Mouse (Mus musculus) heart, embryonic 16.5 days (tissue): Measurements from ENCODE around the gene Tsku. TPM values are rescaled to one million over a fixed set of nuclear protein-coding genes. Genes with fewer than 3 reads are reported as not detected.

ENCODE experiments used
- ATAC-seq: fragments of 200-750 bp; cut with Nextera tagmentation; replicated peaks from 2 replicates; pipeline ENCODE4 v1.8.0; 2017; ENCODE audit warnings: moderate number of reproducible peaks; ENCODE audit not compliant: insufficient read depth, low FRiP score; ENCODE audit errors: extremely low read depth
- H3K27ac ChIP-seq: fragments of 300-500 bp; sonication (generic); 2 replicates; pipeline ENCODE4 v1.5.1; 2014; ENCODE audit warnings: mild to moderate bottlenecking, low read length, control low read depth, moderate library complexity
- H3K27me3 ChIP-seq: fragments of 300-500 bp; sonication (generic); 2 replicates; pipeline ENCODE4 v1.6.1; 2014; ENCODE audit warnings: low read length, mixed read lengths; ENCODE audit not compliant: control insufficient read depth, insufficient read depth
- H3K36me3 ChIP-seq: fragments of 300-500 bp; sonication (generic); 2 replicates; pipeline ENCODE4 v1.6.1; 2014; ENCODE audit not compliant: control insufficient read depth, insufficient read depth
- H3K4me1 ChIP-seq: fragments of 300-500 bp; sonication (generic); 2 replicates; pipeline ENCODE4 v1.6.1; 2014; ENCODE audit warnings: low read length, mixed read lengths; ENCODE audit not compliant: control insufficient read depth, insufficient read depth
- H3K4me2 ChIP-seq: fragments of 300-500 bp; sonication (generic); 2 replicates; pipeline ENCODE4 v1.6.1; 2014; ENCODE audit warnings: low read depth, mild to moderate bottlenecking, control low read depth, low read length
- H3K4me3 ChIP-seq: fragments of 300-500 bp; sonication (generic); 2 replicates; pipeline ENCODE4 v1.5.1; 2014; ENCODE audit warnings: mild to moderate bottlenecking, control low read depth, low read length
- H3K9ac ChIP-seq: fragments of 300-500 bp; sonication (generic); 2 replicates; pipeline ENCODE4 v1.6.1; 2014; ENCODE audit warnings: low read length, control low read depth
- H3K9me3 ChIP-seq: fragments of 300-500 bp; sonication (generic); replicated peaks from 2 replicates; pipeline ENCODE4 v1.6.1; 2016; ENCODE audit warnings: low read length; ENCODE audit not compliant: control insufficient read depth
- WGBS: fragments of 180-500 bp; shearing (Covaris S2); extraction: QIAGEN DNeasy Blood & Tissue Kit; methylation state at CpG from one replicate; pipeline ENCODE4 v1.1.7; 2014; 5-methylcytosine and 5-hydroxymethylcytosine counted together
- polyA plus RNA-seq: library from polyadenylated mRNA; unstranded; fragments of >200 nt; fragmentation: Nextera tagmentation; extraction: Ambion mirVana; gene quantifications from 2 replicates; pipeline ENCODE4 v1.2.1, GENCODE M21; 2015

The Tsku gene
- polyA plus RNA-seq, 1 experiment from 2014 or later, result 3.2 TPM

DNA sequence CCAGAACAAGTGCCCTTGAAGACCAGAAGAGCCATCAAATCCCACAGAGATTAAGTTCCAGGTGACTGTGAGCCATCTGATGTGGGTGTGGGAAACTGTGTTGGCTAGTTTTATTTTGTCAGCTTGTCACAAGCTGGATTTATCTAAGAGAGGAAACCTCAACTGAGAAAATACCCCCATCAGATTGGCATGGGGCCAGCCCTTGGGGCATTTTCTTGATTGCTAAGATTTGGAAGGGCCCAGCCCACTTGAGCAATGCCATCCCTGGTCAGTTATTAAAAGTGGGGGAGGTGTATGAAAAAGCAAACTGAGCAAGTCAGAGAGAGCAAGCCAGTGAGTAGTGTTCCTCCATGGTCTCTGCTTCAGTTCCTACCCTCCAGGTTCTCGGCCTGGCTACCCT, 36.9 kb downstream of the Tsku start:
- 52% methylated on average over 1 of the region's 1 CpGs for WGBS
- H3K36me3 ChIP-seq, result no peaks in the 10 kb centered on the region
- H3K9ac ChIP-seq, result no peak overlapping the region
- H3K27ac ChIP-seq, result no peak overlapping the region
- H3K4me3 ChIP-seq, result no peak overlapping the region
- peaks cover 10% of the 10 kb centered on the region; the same call in 1 of the 2 replicates for H3K4me1 ChIP-seq
- no peaks in the 10 kb centered on the region for H3K27me3 ChIP-seq
- H3K9me3 ChIP-seq, result no peaks in the 10 kb centered on the region
- no peak for ATAC-seq
- no peak overlapping the region for H3K4me2 ChIP-seq

DNA sequence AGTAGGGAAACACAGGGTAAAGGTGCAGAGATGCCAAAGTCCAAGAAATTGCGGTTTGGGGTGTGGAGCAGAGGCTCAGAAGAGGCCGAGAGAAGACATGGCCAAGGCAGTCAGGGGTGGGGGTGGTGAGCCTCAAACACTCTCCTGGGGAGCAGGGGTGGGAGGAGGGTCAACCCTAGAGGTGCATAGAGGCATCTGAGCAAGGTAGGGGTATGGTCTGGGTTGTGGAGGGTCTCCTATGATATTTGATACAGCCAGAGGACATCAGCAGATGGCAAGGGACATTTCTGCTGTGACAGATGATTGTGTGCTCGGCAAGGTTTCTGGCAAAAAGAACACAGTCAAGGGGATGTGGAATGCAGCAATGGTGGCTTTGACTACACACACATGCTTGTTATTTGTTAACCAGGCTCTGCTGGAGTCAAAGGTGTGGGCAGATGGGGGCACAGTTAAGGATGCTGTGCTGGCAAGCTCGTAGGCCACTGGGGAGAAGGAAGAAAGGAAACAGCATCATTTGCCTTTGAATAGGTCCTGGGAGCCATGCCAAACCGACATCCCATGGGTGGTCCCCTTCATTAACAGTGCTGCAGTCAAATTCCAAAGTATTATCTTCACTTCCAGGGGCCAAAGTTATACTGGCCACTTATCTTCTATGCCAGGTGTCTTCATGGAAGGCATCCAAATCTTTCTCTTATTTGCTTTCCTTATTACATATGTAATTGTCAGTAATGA, 37.7 kb downstream of the Tsku start:
- WGBS, result 51% methylated on average over 5 of the region's 5 CpGs
- no peaks in the 10 kb centered on the region for H3K27me3 ChIP-seq
- no peak for ATAC-seq

DNA sequence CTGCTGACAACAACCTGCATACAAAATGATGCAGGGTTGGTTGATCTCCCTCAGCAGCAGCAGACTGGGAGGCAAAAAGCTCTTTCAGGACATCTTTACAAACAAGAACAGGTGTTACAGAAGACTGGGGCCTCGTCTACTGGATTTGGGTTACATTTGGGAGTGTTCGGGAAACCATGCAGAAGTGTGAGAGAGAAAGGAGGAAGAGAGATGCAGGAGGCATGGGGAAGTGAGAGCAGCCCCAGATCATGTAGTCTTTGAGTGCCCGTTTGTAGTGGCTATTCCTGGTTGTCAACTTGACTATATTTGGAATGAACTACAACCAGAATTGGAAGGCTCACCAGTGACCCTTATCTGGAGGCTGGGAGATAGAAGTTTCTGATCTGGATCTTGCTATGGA, 38.7 kb downstream of the Tsku start:
- H3K4me2 ChIP-seq, result no peak overlapping the region
- H3K27ac ChIP-seq, result no peak overlapping the region
- no peak overlapping the region for H3K4me3 ChIP-seq
- no peaks in the 10 kb centered on the region for H3K9me3 ChIP-seq
- WGBS, result 55% methylated on average over 3 of the region's 3 CpGs
- H3K27me3 ChIP-seq, result no peaks in the 10 kb centered on the region
- no peak overlapping the region for H3K9ac ChIP-seq
- no peak for ATAC-seq
- H3K36me3 ChIP-seq, result no peaks in the 10 kb centered on the region
- H3K4me1 ChIP-seq, result peaks cover 10% of the 10 kb centered on the region; the same call in 1 of the 2 replicates

More for the DNA sequence above, 37.7 kb downstream of the Tsku start:
- Histone ChIP-seq H3K4me3 (no peak overlapping the region), H3K4me2 (no peak overlapping the region), H3K9me3 (no peaks in the 10 kb centered on the region), H3K27ac (no peak overlapping the region), H3K9ac (no peak overlapping the region), H3K36me3 (no peaks in the 10 kb centered on the region), H3K4me1 (peaks cover 10% of the 10 kb centered on the region; the same call in 1 of the 2 replicates)

DNA sequence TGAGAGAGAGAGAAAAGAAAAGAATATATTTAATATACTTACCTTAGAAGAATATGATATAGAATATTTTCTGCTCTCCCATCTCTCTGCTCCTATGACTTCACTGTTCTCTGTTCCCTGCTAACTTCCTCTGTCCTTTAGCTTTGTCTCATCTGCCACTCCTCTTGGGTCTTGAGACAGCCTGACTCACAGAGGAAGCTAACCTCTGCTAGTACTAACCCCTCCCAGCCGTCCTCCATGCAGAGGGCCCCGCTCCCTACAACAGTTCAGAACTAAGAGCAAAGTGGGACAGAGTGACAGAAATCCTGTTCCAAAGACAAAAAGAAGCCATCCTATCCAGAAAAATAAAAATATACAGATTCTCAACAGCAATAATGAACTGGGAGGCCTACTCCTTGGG, 40.0 kb downstream of the Tsku start, which contains the start of gene Acer3:
Acer3 (minus strand) TSS at position 126 of the 400 bp plus-strand sequence.
- WGBS, result 79% methylated on average over 2 of the region's 2 CpGs
- H3K4me1 ChIP-seq, result peaks cover 10% of the 10 kb centered on the region; the same call in 1 of the 2 replicates
- no peak for ATAC-seq

DNA sequence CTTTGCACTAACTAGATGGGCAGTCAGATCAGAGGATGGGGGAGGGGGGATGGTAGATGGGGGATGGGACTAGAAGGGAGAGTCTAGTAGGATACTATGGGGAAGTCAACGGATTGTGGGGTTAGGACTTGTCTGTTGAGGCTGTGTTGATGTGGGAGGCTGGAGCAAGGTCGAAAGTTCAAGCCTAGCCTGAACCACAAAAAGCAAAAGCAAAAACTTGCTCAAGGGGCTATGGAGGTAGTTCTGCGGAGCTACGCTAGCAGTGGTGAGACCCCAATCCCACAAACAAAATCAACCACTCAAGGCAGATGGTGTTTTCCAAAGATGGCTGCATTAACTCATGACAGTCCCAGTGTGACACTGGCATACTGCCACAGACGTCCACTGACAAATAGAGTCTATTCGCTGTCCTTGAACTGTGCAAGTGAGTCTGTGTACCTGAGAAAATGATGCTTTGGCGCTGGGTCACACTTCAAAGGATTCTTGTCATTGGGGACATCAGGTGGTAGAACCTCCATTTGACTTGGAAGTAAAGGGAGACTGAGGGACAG, 41.0 kb downstream of the Tsku start:
- Histone ChIP-seq H3K9me3 (no peaks in the 10 kb centered on the region), H3K27ac (no peak overlapping the region), H3K9ac (no peak overlapping the region), H3K4me3 (no peak overlapping the region), H3K36me3 (no peaks in the 10 kb centered on the region), H3K4me1 (peaks cover 10% of the 10 kb centered on the region; the same call in 1 of the 2 replicates), H3K27me3 (no peaks in the 10 kb centered on the region), H3K4me2 (no peak overlapping the region)
- WGBS, result 82% methylated on average over 7 of the region's 7 CpGs
- ATAC-seq, result no peak

More for the DNA sequence above, 40.0 kb downstream of the Tsku start, which contains the start of gene Acer3:
- Histone ChIP-seq H3K9ac (no peak within 1 kb of the TSS), H3K4me3 (no peak within 1 kb of the TSS), H3K27me3 (no peaks in the 10 kb centered on the region), H3K9me3 (no peaks in the 10 kb centered on the region), H3K27ac (no peak within 1 kb of the TSS), H3K4me2 (no peak within 1 kb of the TSS), H3K36me3 (no peaks in the 10 kb centered on the region)

DNA sequence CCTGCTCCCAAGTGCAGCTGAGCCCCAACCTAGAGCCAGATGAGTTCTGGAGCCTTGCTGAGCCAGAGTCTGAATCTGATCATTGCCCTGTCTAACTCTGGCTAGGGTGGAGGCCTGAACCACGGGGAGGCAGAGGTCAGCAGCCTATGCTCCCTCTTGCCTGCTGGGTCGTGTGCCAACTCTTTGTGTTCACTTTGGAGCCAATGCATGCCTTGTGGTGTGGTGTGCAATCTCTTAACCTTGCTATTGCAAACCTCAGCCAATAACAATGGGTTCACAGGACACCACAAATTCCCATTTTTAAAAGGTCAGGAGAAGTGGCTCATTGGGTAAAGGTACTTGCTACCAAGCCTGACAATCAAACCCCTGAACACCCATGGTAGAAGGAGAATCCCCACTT, 44.6 kb downstream of the Tsku start:
- H3K9me3 ChIP-seq, result no peaks in the 10 kb centered on the region
- 57% methylated on average over 2 of the region's 2 CpGs for WGBS
- H3K9ac ChIP-seq, result no peak overlapping the region
- H3K4me2 ChIP-seq, result no peak overlapping the region
- H3K4me1 ChIP-seq, result no peaks in the 10 kb centered on the region
- ATAC-seq, result no peak
- H3K27me3 ChIP-seq, result no peaks in the 10 kb centered on the region
- no peaks in the 10 kb centered on the region for H3K36me3 ChIP-seq
- no peak overlapping the region for H3K4me3 ChIP-seq
- no peak overlapping the region for H3K27ac ChIP-seq

GRCm38 (mm10) chr7:98315087-98315486, 46.0 kb downstream of the Tsku start:
- Histone ChIP-seq H3K9me3 (no peaks in the 10 kb centered on the region), H3K4me2 (no peak overlapping the region), H3K4me1 (no peaks in the 10 kb centered on the region), H3K27me3 (no peaks in the 10 kb centered on the region), H3K36me3 (no peaks in the 10 kb centered on the region), H3K4me3 (no peak overlapping the region), H3K27ac (no peak overlapping the region), H3K9ac (no peak overlapping the region)
- no peak for ATAC-seq
- 78% methylated on average over 2 of the region's 2 CpGs for WGBS

DNA sequence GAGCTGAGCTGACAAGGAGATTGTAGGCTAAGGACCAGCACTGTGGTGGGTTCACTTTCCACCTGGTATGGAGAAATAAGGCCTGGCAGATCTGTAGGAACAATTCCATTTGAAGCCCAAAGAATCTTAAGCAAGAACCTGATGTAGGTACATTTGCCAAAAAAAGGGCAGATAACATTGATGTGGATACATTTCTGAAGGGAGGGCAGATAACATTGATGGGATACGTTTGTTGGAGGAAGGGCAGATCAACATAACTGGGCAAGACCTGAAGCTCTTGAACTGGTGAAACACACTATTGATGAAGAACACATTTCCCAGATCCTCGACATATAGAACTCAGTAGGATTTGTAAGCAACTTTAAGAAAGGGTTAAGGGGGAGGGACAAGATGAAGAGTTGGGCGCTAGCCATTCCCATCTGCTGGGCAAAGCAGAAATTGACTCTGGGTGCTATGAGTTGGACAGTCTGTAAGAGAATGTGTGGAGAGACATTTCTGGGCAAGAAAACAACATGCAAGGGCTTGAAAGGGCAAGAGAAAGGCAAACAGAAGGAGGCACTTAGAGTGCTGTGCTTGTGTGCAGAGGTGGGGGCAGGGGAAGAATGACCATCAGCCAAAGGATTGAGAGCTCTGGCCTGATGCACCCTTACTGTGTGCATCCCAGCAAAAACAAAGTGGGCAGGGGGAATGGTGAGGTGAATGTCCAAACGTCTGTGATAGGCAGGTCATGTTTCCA, 48.8 kb downstream of the Tsku start:
- Histone ChIP-seq H3K9me3 (no peaks in the 10 kb centered on the region), H3K27ac (no peak overlapping the region), H3K36me3 (no peaks in the 10 kb centered on the region), H3K9ac (no peak overlapping the region), H3K4me2 (no peak overlapping the region), H3K27me3 (no peaks in the 10 kb centered on the region), H3K4me3 (no peak overlapping the region), H3K4me1 (no peaks in the 10 kb centered on the region)
- WGBS, result 54% methylated on average over 4 of the region's 4 CpGs
- ATAC-seq, result no peak

- H3K4me2 ChIP-seq, result no peak overlapping the region
- no peaks in the 10 kb centered on the region for H3K4me1 ChIP-seq
- 65% methylated on average over 6 of the region's 6 CpGs for WGBS
- ATAC-seq, result no peak
- H3K9ac ChIP-seq, result no peak overlapping the region
- no peaks in the 10 kb centered on the region for H3K27me3 ChIP-seq
- H3K36me3 ChIP-seq, result no peaks in the 10 kb centered on the region
- no peak overlapping the region for H3K27ac ChIP-seq
- H3K4me3 ChIP-seq, result no peak overlapping the region
- no peaks in the 10 kb centered on the region for H3K9me3 ChIP-seq
Observed at GRCm38 (mm10) chr7:98310266-98310665, 50.9 kb downstream of the Tsku start.
